36 mouse cellular contexts compared by ENCODE assay signal in genomic region chr12:86986562-86986961, GRCm38 (mm10). TPM values are rescaled to one million over a fixed set of nuclear protein-coding genes. Genes with fewer than 3 reads are reported as not detected.
"Had no signal": no experiment of that assay in that cellular context is flagged by ENCODE, and none has a peak within 500 bp of the region (broad histone marks: within the 10 kb centered on the region; RNA-seq: fewer than 3 reads in every experiment).

No protein-coding gene starts in this region.

- ATAC-seq: hindbrain, embryonic 16.5 days; hindbrain, postnatal 0 days; inflammation-experienced regulatory T-cells, adult 6 months; intestine, embryonic 15.5 days; intestine, embryonic 16.5 days; intestine, postnatal 0 days had no signal

- H3K4me3 ChIP-seq: heart, embryonic 10.5 days; heart, embryonic 12.5 days; heart, embryonic 13.5 days; heart, embryonic 15.5 days; hindbrain, embryonic 10.5 days; hindbrain, embryonic 12.5 days; hindbrain, embryonic 13.5 days; hindbrain, embryonic 15.5 days; intestine, embryonic 15.5 days; kidney, embryonic 15.5 days; layer of hippocampus, adult 2 months had no signal

- DNase-seq: heart, postnatal 10 days; heart, postnatal 14 days; heart, postnatal 36 days; heart, postnatal 4 days; kidney, adult 11 months; kidney, adult 18-20 months; kidney, adult 2 months; kidney, adult 8-10 months; kidney, adult 9 months; kidney, postnatal 10 days; kidney, postnatal 14 days; kidney, postnatal 25 days; kidney, postnatal 36 days; kidney, postnatal 4 days; layer of hippocampus, adult 9-11 months; layer of hippocampus, postnatal 36 days had no signal

- H3K27ac ChIP-seq: heart, embryonic 10.5 days; heart, embryonic 13.5 days; heart, embryonic 15.5 days; hindbrain, embryonic 10.5 days; hindbrain, embryonic 12.5 days; hindbrain, embryonic 13.5 days; hindbrain, embryonic 14.5 days; hindbrain, embryonic 15.5 days; hindbrain, postnatal 0 days; intestine, embryonic 15.5 days; kidney, embryonic 15.5 days; kidney, postnatal 0 days; layer of hippocampus, adult 2 months had no signal

RNA-seq across cellular contexts. Expression of gene Zdhhc22, which starts 3.7 kb away (rescaled TPM):
- total RNA-seq: heart, postnatal 10 days; heart, postnatal 14 days; heart, postnatal 25 days; heart, postnatal 36 days; heart, postnatal 4 days; hematopoietic stem cell, adult 5-6 weeks had no signal

RNA-seq across cellular contexts. Expression of gene Tmem63c, which starts 34.6 kb away (rescaled TPM):
- total RNA-seq: hematopoietic stem cell, adult 5-6 weeks had no signal
